Mouse (Mus musculus) spleen, adult 2 months (tissue): ENCODE results near the gene Baiap2l1. TPM values are rescaled to one million over a fixed set of nuclear protein-coding genes. Genes with fewer than 3 reads are reported as not detected.

Source experiments
- DNase-seq, 2 experiments: peaks; one replicate each; pipeline versions ENCODE4 v3.0.0 to v3.0.0-alpha.2; 2012 to 2021; ENCODE audit warnings: low spot score in 2 of 2, low read depth in 1 of 2
- H3K27ac ChIP-seq: fragments of 200-500 bp; 2 replicates; pipeline ENCODE4 v1.5.1; 2012; ENCODE audit warnings: low read length, inconsistent platforms; ENCODE audit not compliant: insufficient read depth
- H3K27me3 ChIP-seq: fragments of 200-500 bp; 2 replicates; pipeline ENCODE4 v1.6.1; 2012; ENCODE audit warnings: mild to moderate bottlenecking, moderate library complexity, low read length, inconsistent platforms; ENCODE audit not compliant: control insufficient read depth, insufficient read depth
- H3K36me3 ChIP-seq: fragments of 200-500 bp; 2 replicates; pipeline ENCODE4 v1.6.1; 2012; ENCODE audit warnings: mild to moderate bottlenecking, low read length, inconsistent platforms; ENCODE audit not compliant: control insufficient read depth, insufficient read depth
- H3K4me1 ChIP-seq: fragments of 200-500 bp; 2 replicates; pipeline ENCODE4 v1.6.1; 2011; ENCODE audit warnings: inconsistent platforms; ENCODE audit not compliant: control insufficient read depth, insufficient read depth, insufficient read length
- H3K4me3 ChIP-seq: fragments of 200-500 bp; 2 replicates; pipeline ENCODE4 v1.5.1; 2011; ENCODE audit warnings: mild to moderate bottlenecking, inconsistent platforms; ENCODE audit not compliant: insufficient read depth, insufficient read length; ENCODE audit errors: extremely low read depth
- CTCF ChIP-seq: fragments of 200-500 bp; IDR thresholded peaks from 2 replicates; pipeline ENCODE4 v1.5.1; 2011; ENCODE audit warnings: mild to moderate bottlenecking, inconsistent platforms; ENCODE audit not compliant: insufficient read depth, insufficient read length, insufficient replicate concordance; ENCODE audit errors: extremely low read depth
- POLR2A ChIP-seq: fragments of 200-500 bp; IDR thresholded peaks from 2 replicates; pipeline ENCODE4 v1.6.1; 2011; ENCODE audit warnings: low read depth, low read length, inconsistent platforms
- WGBS: fragments of 180-500 bp; shearing (Covaris S2); methylation state at CpG from one replicate; pipeline ENCODE4 v1.1.7; 2018; 5-methylcytosine and 5-hydroxymethylcytosine counted together
- polyA plus RNA-seq: library from polyadenylated mRNA; depleted of rRNA; stranded (reverse); fragments of >200 nt; gene quantifications from 2 replicates; pipeline ENCODE4 v1.2.3, GENCODE M21; 2012; rRNA removed

Baiap2l1 gene
- polyA plus RNA-seq, 1 experiment, result 0.22 TPM

- Histone ChIP-seq H3K27ac (peak within 1 kb of the TSS; percentile 85), H3K4me1 (peaks cover 18% of the 10 kb centered on the region; the same call in 1 of the 2 replicates), H3K36me3 (no peaks in the 10 kb centered on the region), H3K27me3 (no peaks in the 10 kb centered on the region), H3K4me3 (peak within 1 kb of the TSS; percentile 90)
- under 1% methylated on average over 37 of the region's 37 CpGs for WGBS
- DNase-seq, result peak; percentile 90 to 95
- TF ChIP-seq POLR2A (no peak; the same call in none of the 2 replicates), CTCF (no peak)
These were observed 134.4 kb downstream of the Baiap2l1 start, which contains the start of gene Tecpr1 for GRCm38 (mm10) chr5:144223503-144223862. TSS of gene Tecpr1 (minus strand) at chr5:144223615.

GRCm38 (mm10) chr5:144222811-144223502, 135.0 kb downstream of the Baiap2l1 start:
- H3K27me3 ChIP-seq, result no peaks in the 10 kb centered on the region
- TF ChIP-seq POLR2A (peak; percentile 30; the same call in 1 of the 2 replicates), CTCF (no peak)
- H3K36me3 ChIP-seq, result no peaks in the 10 kb centered on the region
- 1% methylated on average over 25 of the region's 25 CpGs for WGBS
- H3K27ac ChIP-seq, result peak overlapping the region; percentile 70
- peak overlapping the region; percentile 76 for H3K4me3 ChIP-seq
- H3K4me1 ChIP-seq, result peaks cover 18% of the 10 kb centered on the region; the same call in 1 of the 2 replicates
- DNase-seq, result peak; percentile 8 to 24

- WGBS, result 13% methylated on average over 4 of the region's 4 CpGs
- H3K36me3 ChIP-seq, result peaks cover 5% of the 10 kb centered on the region; the same call in 1 of the 2 replicates
- no peak overlapping the region for H3K4me3 ChIP-seq
- TF ChIP-seq POLR2A (no peak), CTCF (no peak)
- peaks cover 21% of the 10 kb centered on the region; the same call in 1 of the 2 replicates for H3K4me1 ChIP-seq
- peak overlapping the region; percentile 70; the same call in 1 of the 2 replicates for H3K27ac ChIP-seq
- peak; percentile 36 to 81 for DNase-seq
- no peaks in the 10 kb centered on the region for H3K27me3 ChIP-seq
These were observed 136.6 kb downstream of the Baiap2l1 start for GRCm38 (mm10) chr5:144221305-144221704.

GRCm38 (mm10) chr5:144219936-144220335, 138.0 kb downstream of the Baiap2l1 start:
- 86% methylated on average over 5 of the region's 5 CpGs for WGBS
- Histone ChIP-seq H3K27me3 (no peaks in the 10 kb centered on the region), H3K4me3 (no peak overlapping the region), H3K27ac (no peak overlapping the region), H3K4me1 (peaks cover 25% of the 10 kb centered on the region; the same call in 1 of the 2 replicates), H3K36me3 (peaks cover 5% of the 10 kb centered on the region; the same call in 1 of the 2 replicates)
- TF ChIP-seq POLR2A (no peak), CTCF (no peak)
- DNase-seq, result no peak

- Histone ChIP-seq H3K36me3 (peaks cover 5% of the 10 kb centered on the region; the same call in 1 of the 2 replicates), H3K4me3 (no peak overlapping the region), H3K4me1 (peaks cover 25% of the 10 kb centered on the region; the same call in 1 of the 2 replicates), H3K27ac (no peak overlapping the region; the same call in 1 of the 2 replicates), H3K27me3 (no peaks in the 10 kb centered on the region)
- DNase-seq, result no peak
- TF ChIP-seq POLR2A, result no peak
- TF ChIP-seq CTCF, result no peak
- WGBS, result 77% methylated on average over 12 of the region's 12 CpGs
These were observed 138.6 kb downstream of the Baiap2l1 start for GRCm38 (mm10) chr5:144219306-144219705.

GRCm38 (mm10) chr5:144218061-144218460, 139.9 kb downstream of the Baiap2l1 start:
- Histone ChIP-seq H3K27me3 (no peaks in the 10 kb centered on the region), H3K4me1 (peaks cover 25% of the 10 kb centered on the region; the same call in 1 of the 2 replicates), H3K36me3 (peaks cover 10% of the 10 kb centered on the region), H3K4me3 (no peak overlapping the region), H3K27ac (no peak overlapping the region)
- DNase-seq, result no peak
- 79% methylated on average over 7 of the region's 7 CpGs for WGBS
- TF ChIP-seq POLR2A, result no peak

- WGBS, result 33% methylated on average over 2 of the region's 2 CpGs
- Histone ChIP-seq H3K27ac (no peak overlapping the region), H3K36me3 (peaks cover 17% of the 10 kb centered on the region), H3K4me3 (no peak overlapping the region), H3K4me1 (peaks cover 10% of the 10 kb centered on the region; the same call in 1 of the 2 replicates), H3K27me3 (no peaks in the 10 kb centered on the region)
- TF ChIP-seq POLR2A, result no peak
- no peak for TF ChIP-seq CTCF
- DNase-seq, result no peak
These were observed 141.9 kb downstream of the Baiap2l1 start for GRCm38 (mm10) chr5:144215992-144216391.

Other genes with a start within 250 kb of the Baiap2l1 start
- 6.1 and 7.6 TPM in 2 replicates for gene Bhlha15, start 167.8 kb downstream of the Baiap2l1 start, polyA plus RNA-seq
- gene Tecpr1, start 134.5 kb downstream of the Baiap2l1 start, polyA plus RNA-seq, result 71.1 and 73.9 TPM in 2 replicates
- 50.2 and 60.3 TPM in 2 replicates for gene Bri3, start 113.7 kb downstream of the Baiap2l1 start, polyA plus RNA-seq
- 0.32 and 0.77 TPM in 2 replicates for gene Nptx2, start 187.8 kb upstream of the Baiap2l1 start, polyA plus RNA-seq